Mouse (Mus musculus): ENCODE measurements at regions not wholly inside any gene's neighbourhood (a gene's known extent, or its start where the extent isn't known, plus 50 kb on each side); places are given as distances from the start of the nearest gene placed in this dataset.

GRCm38 (mm10) chr5:114512756-114513155, 55.1 kb upstream of the Fam222a start:
- peak; percentile 24 for DNase-seq

GRCm38 (mm10) chr5:114513911-114514457, 53.8 kb upstream of the Fam222a start:
- DNase-seq: no peak

- no peak for DNase-seq
These were observed 50.8 kb upstream of the Fam222a start for GRCm38 (mm10) chr5:114517010-114517409.

GRCm38 (mm10) chr5:114518012-114518411, 49.8 kb upstream of the Fam222a start:
- DNase-seq: no peak

All from right cerebral cortex, postnatal 14 days (tissue).